In genomic region chr10:125612773-125613172, GRCm38 (mm10) we compare ENCODE assay signal across 30 mouse cellular contexts.
DNase-seq lines count a peak whose midpoint lies in the region; ATAC-seq lines count a peak whose summit lies in the region.
"Had no signal": no experiment of that assay in that cellular context is flagged by ENCODE, and none has a peak within 500 bp of the region (broad histone marks: within the 10 kb centered on the region; RNA-seq: fewer than 3 reads in every experiment).

No protein-coding gene starts in this region.

- H3K4me1 ChIP-seq in hindbrain, embryonic 11.5 days (replicated peaks; ENCODE audit: control insufficient read depth, insufficient read depth, low read length), result no peaks in the 10 kb centered on the region
- H3K4me1 ChIP-seq: embryonic facial prominence, embryonic 13.5 days; embryonic facial prominence, embryonic 15.5 days had no signal

- no peaks in the 10 kb centered on the region for H3K27me3 ChIP-seq in hindbrain, embryonic 11.5 days (ENCODE audit: control insufficient read depth, insufficient read depth, low read length)
- H3K27me3 ChIP-seq: CH12.LX; embryonic facial prominence, embryonic 13.5 days; embryonic facial prominence, embryonic 15.5 days; forebrain, embryonic 12.5 days; Patski had no signal

- DNase-seq in frontal cortex, postnatal 10 days (ENCODE audit: low spot score in 2 of 2), result no peak
- DNase-seq in layer of hippocampus, adult 9-11 months, result peak; percentile 3
- DNase-seq in layer of hippocampus, adult 18-20 months (ENCODE audit: low spot score in 2 of 2), result no peak
- peak; percentile 3 to 8 for DNase-seq in right cerebral cortex, adult 2 months (ENCODE audit: low spot score in 2 of 2)
- DNase-seq in right cerebral cortex, postnatal 4 days, result no peak
- DNase-seq in brain, adult 2 months (ENCODE audit: low read depth, low spot score), result peak; percentile 20
- no peak for DNase-seq in hindbrain, embryonic 11.5 days (ENCODE audit: low spot score)
- DNase-seq: adrenal gland, adult 8-10 months; adrenal gland, postnatal 14 days; adrenal gland, postnatal 36 days; B cell, adult 2 months; cerebellum, adult 11 months; cerebellum, adult 18-20 months; cerebellum, adult 8-10 months; cerebellum, adult 9-11 months; cerebellum, postnatal 14 days; cerebellum, postnatal 36 days; embryo, embryonic 11 days had no signal

- peak; percentile 62 for ATAC-seq in frontal cortex, adult (ENCODE audit: low TSS enrichment)
- ATAC-seq in hindbrain, embryonic 11.5 days (ENCODE audit: low FRiP score), result no peak
- ATAC-seq: activated CD4-positive, CD25-positive, alpha-beta regulatory T cell, adult 4 months; CD4-positive, CD25-positive, alpha-beta regulatory T cell, adult 4 months; forebrain, embryonic 14.5 days; Patski had no signal

- H3K9me3 ChIP-seq in hindbrain, embryonic 11.5 days (ENCODE audit: control insufficient read depth, low read length), result no peaks in the 10 kb centered on the region
- H3K9me3 ChIP-seq: embryonic facial prominence, embryonic 13.5 days; embryonic facial prominence, embryonic 15.5 days; forebrain, embryonic 10.5 days; forebrain, embryonic 12.5 days had no signal

- H3K9ac ChIP-seq in hindbrain, embryonic 11.5 days (ENCODE audit: low read depth, low read length), result no peak overlapping the region
- H3K9ac ChIP-seq: embryonic facial prominence, embryonic 13.5 days; embryonic facial prominence, embryonic 15.5 days; forebrain, embryonic 12.5 days had no signal

- no peak overlapping the region for H3K27ac ChIP-seq in hindbrain, embryonic 11.5 days (ENCODE audit: low read depth, low read length)
- H3K27ac ChIP-seq: embryonic facial prominence, embryonic 13.5 days; embryonic facial prominence, embryonic 15.5 days; forebrain, embryonic 10.5 days; forebrain, embryonic 12.5 days had no signal

- no peak overlapping the region for H3K4me2 ChIP-seq in hindbrain, embryonic 11.5 days (replicated peaks; ENCODE audit: low read depth, low read length)
- H3K4me2 ChIP-seq: embryonic facial prominence, embryonic 13.5 days; embryonic facial prominence, embryonic 15.5 days; forebrain, embryonic 12.5 days had no signal

- H3K4me3 ChIP-seq in hindbrain, embryonic 11.5 days (ENCODE audit: low read depth, low read length), result no peak overlapping the region
- H3K4me3 ChIP-seq: embryonic facial prominence, embryonic 13.5 days; embryonic facial prominence, embryonic 15.5 days; erythroblast, embryonic 14.5 days; forebrain, embryonic 10.5 days; forebrain, embryonic 12.5 days had no signal

- 97% methylated on average over 6 of the region's 6 CpGs for WGBS in hindbrain, embryonic 11.5 days

- H3K36me3 ChIP-seq in hindbrain, embryonic 11.5 days (ENCODE audit: control insufficient read depth, insufficient read depth, low read length), result no peaks in the 10 kb centered on the region
- H3K36me3 ChIP-seq: embryonic facial prominence, embryonic 13.5 days; embryonic facial prominence, embryonic 15.5 days; forebrain, embryonic 10.5 days; forebrain, embryonic 12.5 days; G1E had no signal

Comparison
In these comparisons a context has a peak if more than half of its experiments do, and no peak if none do; other contexts are left out.
1. DNase-seq: peak in layer of hippocampus, adult 9-11 months (single experiment), right cerebral cortex, adult 2 months (2 of 2) and brain, adult 2 months (single experiment); none in frontal cortex, postnatal 10 days (0 of 2), layer of hippocampus, adult 18-20 months (0 of 2), right cerebral cortex, postnatal 4 days (single experiment) and hindbrain, embryonic 11.5 days (single experiment).